Mouse (Mus musculus) ES-E14 (cell line): ENCODE data around the gene Fxr2. TPM values are rescaled to one million over a fixed set of nuclear protein-coding genes. Genes with fewer than 3 reads are reported as not detected.
"Not testable (repeated sequence)": the region's sequence is repeated elsewhere in the genome, so short reads cannot be mapped to it uniquely, and the experiment has no call there.

ENCODE experiments used
- DNase-seq: peaks from one replicate; pipeline ENCODE4 v3.0.0-alpha.2; 2013; ENCODE audit warnings: low read depth, low spot score
- H3K27ac ChIP-seq: 2 replicates; pipeline ENCODE4 v1.5.1; 2012; ENCODE audit warnings: low read depth, mild to moderate bottlenecking, low read length, moderate library complexity, mixed read lengths; ENCODE audit not compliant: poor library complexity, insufficient read depth, severe bottlenecking
- H3K36me3 ChIP-seq: 2 replicates; pipeline ENCODE4 v1.6.1; 2012; ENCODE audit warnings: mild to moderate bottlenecking, low read length, moderate library complexity, mixed read lengths; ENCODE audit not compliant: control insufficient read depth, poor library complexity, insufficient read depth, severe bottlenecking
- H3K4me1 ChIP-seq, 2 experiments: fragments of 150-350 bp in 1 of 2; sonication (generic) in 1 of 2; 2 replicates each; pipeline ENCODE4 v1.6.1; 2012; ENCODE audit warnings: low read length in 2 of 2, mild to moderate bottlenecking in 1 of 2, mixed read lengths in 1 of 2; ENCODE audit not compliant: control insufficient read depth in 2 of 2, insufficient read depth in 2 of 2, poor library complexity in 1 of 2
- H3K4me3 ChIP-seq, 2 experiments: fragments of 150-350 bp in 1 of 2; sonication (generic) in 1 of 2; 2 replicates each; pipeline ENCODE4 v1.5.1; 2012; ENCODE audit warnings: low read length in 2 of 2, low read depth in 1 of 2, mild to moderate bottlenecking in 1 of 2, mixed read lengths in 1 of 2; ENCODE audit not compliant: insufficient read depth in 1 of 2, poor library complexity in 1 of 2, severe bottlenecking in 1 of 2
- H3K9ac ChIP-seq: 2 replicates; pipeline ENCODE4 v1.6.1; 2012; ENCODE audit warnings: low read depth, mild to moderate bottlenecking, low read length, mixed read lengths; ENCODE audit not compliant: poor library complexity, insufficient read depth, severe bottlenecking
- H3K9me3 ChIP-seq: fragments of 150-350 bp; sonication (generic); 2 replicates; pipeline ENCODE4 v1.6.1; 2012; ENCODE audit warnings: low read depth, mild to moderate bottlenecking, low read length; ENCODE audit not compliant: control insufficient read depth, insufficient read depth
- CHD2 ChIP-seq: IDR thresholded peaks from 2 replicates; pipeline ENCODE4 v1.6.1; 2014; ENCODE audit warnings: mild to moderate bottlenecking, low read depth, low read length, inconsistent platforms
- HCFC1 ChIP-seq: IDR thresholded peaks from 2 replicates; pipeline ENCODE4 v1.6.1; 2012; ENCODE audit warnings: low read length, inconsistent platforms, borderline replicate concordance; ENCODE audit not compliant: insufficient read depth
- MAFK ChIP-seq: IDR thresholded peaks from 2 replicates; pipeline ENCODE4 v1.6.1; 2014; ENCODE audit warnings: mild to moderate bottlenecking, low read depth, low read length, inconsistent platforms; ENCODE audit not compliant: insufficient read depth
- ZC3H11A ChIP-seq: IDR thresholded peaks from 2 replicates; pipeline ENCODE4 v1.6.1; 2012; ENCODE audit warnings: low read depth, mild to moderate bottlenecking, inconsistent platforms, low read length, borderline replicate concordance
- ZNF384 ChIP-seq: IDR thresholded peaks from 2 replicates; pipeline ENCODE4 v1.6.1; 2012; ENCODE audit warnings: low read depth, low read length, inconsistent platforms
- in situ Hi-C, 2 experiments: fragments of 600-800 bp; cut with MboI; formaldehyde crosslinking; loops; one replicate each; pipeline ENCODE4 v1.15.1; 2025; ENCODE audit warnings: low sequenced_read_pairs in 2 of 2, inconsistent platforms in 1 of 2; ENCODE audit not compliant: unreplicated experiment in 2 of 2
- total RNA-seq: library from RNA; depleted of rRNA; stranded (reverse); fragments of 300-350 nt; gene quantifications from 2 replicates; pipeline ENCODE4 v1.2.3, GENCODE M21; 2012

The Fxr2 gene
- total RNA-seq, 1 experiment, result 161 TPM

DNA sequence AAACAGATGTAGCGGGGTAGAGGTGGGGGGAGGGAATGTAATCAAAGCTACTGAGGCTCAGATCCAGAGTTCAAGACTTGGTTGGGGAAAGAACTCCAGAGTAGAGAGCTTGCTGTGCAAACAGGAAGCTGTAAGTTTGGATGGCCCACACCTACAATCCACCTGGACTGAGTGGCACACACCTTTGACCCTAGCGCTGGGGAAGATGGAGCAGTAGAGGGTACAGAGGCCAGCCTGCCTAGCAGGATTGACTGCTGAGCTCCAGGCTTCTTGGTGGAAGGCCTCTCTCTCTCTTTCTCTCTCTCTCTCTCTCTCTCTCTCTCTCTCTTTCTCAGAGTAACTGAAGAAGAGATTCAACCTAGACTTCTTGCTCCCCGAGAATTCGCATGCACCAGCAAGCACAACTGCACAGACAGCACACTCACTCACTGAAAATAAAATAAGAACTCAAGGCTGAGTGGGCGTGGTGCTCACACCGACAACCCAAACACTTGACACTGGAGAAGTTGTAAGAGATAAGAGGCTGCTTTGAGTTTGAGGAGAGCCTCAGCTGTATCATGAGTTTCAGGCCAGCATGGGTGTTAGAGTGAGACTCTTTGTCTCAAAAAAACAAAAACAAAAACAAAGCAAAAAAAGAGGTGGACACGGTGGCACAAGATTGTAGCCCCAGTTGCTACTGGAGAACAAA, 12.3 kb upstream of the Fxr2 start:
- no peak for TF ChIP-seq MAFK
- TF ChIP-seq ZC3H11A, result no peak
- TF ChIP-seq CHD2, result no peak
- no peak for TF ChIP-seq HCFC1
- no peak for TF ChIP-seq ZNF384
- in situ Hi-C loops, result no loop called here
- H3K4me3 ChIP-seq, result no peak overlapping the region
- peaks cover 2 to 9% of the 10 kb centered on the region in 2 experiments; a peak in 2 of 4 replicates for H3K4me1 ChIP-seq
- no peak overlapping the region for H3K9ac ChIP-seq
- no peaks in the 10 kb centered on the region for H3K36me3 ChIP-seq
- H3K9me3 ChIP-seq, result no peaks in the 10 kb centered on the region
- no peak for DNase-seq
- H3K27ac ChIP-seq, result no peak overlapping the region

DNA sequence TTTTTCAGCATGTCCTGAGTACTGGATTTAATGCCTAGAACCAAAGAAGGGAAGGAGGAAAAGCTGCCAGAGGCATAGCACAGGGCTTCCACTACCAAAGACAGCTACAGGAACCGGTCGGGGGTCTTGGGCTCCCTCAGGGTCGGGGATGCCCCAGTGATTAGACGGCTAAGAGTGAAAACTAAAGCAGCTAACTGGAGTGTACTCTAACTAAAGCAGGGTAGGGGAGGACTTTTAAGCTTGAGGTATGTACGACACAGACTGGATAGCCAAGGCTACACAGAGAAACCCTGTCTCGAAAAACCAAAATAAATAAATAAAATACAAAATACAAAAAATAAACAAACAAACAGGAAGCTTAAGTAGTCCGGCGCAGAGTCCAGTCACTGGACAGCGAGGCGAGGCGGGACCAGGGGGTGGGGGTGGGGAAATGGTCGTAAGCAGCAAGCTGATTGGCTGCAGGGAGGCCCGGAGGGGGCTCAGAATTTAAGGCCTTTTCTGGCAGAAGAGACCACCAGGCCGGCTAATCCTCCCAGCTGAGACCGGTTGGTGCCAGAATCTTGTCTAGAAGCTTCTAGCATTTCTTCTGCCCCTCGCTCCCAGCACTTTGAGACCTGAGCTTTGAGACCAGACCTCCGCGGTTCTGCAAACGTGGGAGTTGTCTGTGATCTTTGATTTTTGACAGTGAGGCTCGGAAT, 11.1 kb upstream of the Fxr2 start, which contains the start of gene Sat2:
Gene Sat2, plus strand, starts transcription at position 454 of the 698 bp plus-strand sequence.
- H3K4me1 ChIP-seq, result peaks cover 2 to 9% of the 10 kb centered on the region in 2 experiments; a peak in 2 of 4 replicates
- H3K4me3 ChIP-seq, result peak within 1 kb of the TSS; percentile 44 to 88
- TF ChIP-seq ZNF384 (no peak), ZC3H11A (no peak), MAFK (no peak), HCFC1 (no peak), CHD2 (no peak)
- H3K9ac ChIP-seq, result peak within 1 kb of the TSS; percentile 67
- in situ Hi-C loops, result no loop called here
- DNase-seq, result no peak
- no peaks in the 10 kb centered on the region for H3K9me3 ChIP-seq
- no peak within 1 kb of the TSS for H3K27ac ChIP-seq
- no peaks in the 10 kb centered on the region for H3K36me3 ChIP-seq

DNA sequence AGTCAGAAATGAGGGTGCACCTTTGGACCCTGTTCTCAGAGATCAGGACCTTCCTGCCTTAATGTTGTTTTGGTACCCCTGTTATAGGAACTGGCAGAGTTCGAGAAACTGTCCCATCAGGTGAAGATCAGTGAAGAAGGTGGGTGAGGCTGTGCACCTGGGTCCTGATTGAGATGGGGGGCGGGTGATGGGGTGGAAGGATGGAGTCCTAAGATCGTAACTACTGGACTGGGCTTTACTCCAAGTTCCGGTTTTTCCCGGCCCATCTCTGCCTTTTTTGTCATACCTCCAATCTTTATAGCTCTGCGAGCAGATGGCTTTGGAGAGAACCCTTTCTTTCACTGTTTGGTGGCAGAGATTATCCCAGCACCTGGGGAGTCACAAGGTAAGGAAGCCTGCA, 10.4 kb upstream of the Fxr2 start:
- H3K4me1 ChIP-seq, result peaks cover 2 to 9% of the 10 kb centered on the region in 2 experiments; a peak in 2 of 4 replicates
- H3K9ac ChIP-seq, result peak overlapping the region; percentile 67
- peak overlapping the region; percentile 44 to 88 for H3K4me3 ChIP-seq
- H3K36me3 ChIP-seq, result no peaks in the 10 kb centered on the region
- no peak for TF ChIP-seq HCFC1
- H3K9me3 ChIP-seq, result no peaks in the 10 kb centered on the region
- DNase-seq, result no peak
- in situ Hi-C loops, result no loop called here
- H3K27ac ChIP-seq, result no peak overlapping the region

DNA sequence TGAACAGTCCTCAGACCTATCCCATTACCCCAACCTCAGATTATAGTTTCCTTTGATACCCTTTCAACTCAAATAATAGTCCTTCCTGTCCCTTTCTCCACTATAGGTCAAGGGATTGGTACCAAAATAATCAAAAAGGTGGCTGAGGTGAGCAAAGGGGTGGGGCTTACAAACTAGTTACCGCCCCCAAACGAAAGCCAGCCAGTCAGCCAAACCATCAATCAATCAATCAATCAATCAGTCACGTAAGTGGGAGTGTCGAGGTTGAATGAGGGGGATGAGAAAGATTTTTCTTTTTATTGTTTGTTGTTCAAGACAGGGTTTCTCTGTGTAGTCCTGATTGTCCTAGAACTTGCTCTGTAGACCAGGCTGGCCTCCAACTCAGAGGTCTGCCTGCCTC, 9.8 kb upstream of the Fxr2 start:
- Histone ChIP-seq H3K36me3 (no peaks in the 10 kb centered on the region), H3K4me3 (peak overlapping the region in 1 of 2 experiments; percentile 88; a peak in 2 of 4 replicates), H3K9me3 (no peaks in the 10 kb centered on the region), H3K4me1 (peaks cover 2 to 9% of the 10 kb centered on the region in 2 experiments; a peak in 2 of 4 replicates), H3K27ac (no peak overlapping the region), H3K9ac (peak overlapping the region; percentile 3; the same call in 1 of the 2 replicates)
- no peak for TF ChIP-seq ZNF384
- no peak for TF ChIP-seq MAFK
- TF ChIP-seq CHD2, result no peak
- no peak for TF ChIP-seq HCFC1
- no peak for TF ChIP-seq ZC3H11A
- no peak for DNase-seq
- in situ Hi-C loops, result no loop called here

DNA sequence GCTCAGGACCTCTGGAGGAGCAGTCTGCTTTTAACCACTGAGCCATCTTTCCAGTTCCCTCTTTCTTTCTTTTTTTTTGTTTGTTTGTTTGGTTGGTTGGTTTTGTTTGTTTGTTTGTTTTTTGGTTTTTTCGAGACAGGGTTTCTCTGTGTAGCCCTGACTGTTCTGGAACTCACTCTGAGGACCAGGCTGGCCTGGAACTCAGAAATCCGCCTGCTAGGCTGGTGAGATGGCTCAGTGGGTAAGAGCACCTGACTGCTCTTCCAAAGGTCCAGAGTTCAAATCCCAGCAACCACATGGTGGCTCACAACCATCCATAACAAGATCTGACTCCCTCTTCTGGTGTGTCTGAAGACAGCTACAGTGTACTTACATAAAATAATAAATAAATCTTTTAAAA, 8.5 kb upstream of the Fxr2 start:
- in situ Hi-C loops, H3K9ac ChIP-seq, H3K9me3 ChIP-seq, H3K4me1 ChIP-seq, H3K36me3 ChIP-seq, H3K27ac ChIP-seq, DNase-seq, H3K4me3 ChIP-seq: not testable (repeated sequence)
